Mouse (Mus musculus) forebrain, embryonic 15.5 days (tissue): ENCODE data around the gene Pcdh17. TPM values are rescaled to one million over a fixed set of nuclear protein-coding genes. Genes with fewer than 3 reads are reported as not detected.

Source experiments
- ATAC-seq: fragments of 200-750 bp; cut with Nextera tagmentation; replicated peaks from 2 replicates; pipeline ENCODE4 v1.8.0; 2017; ENCODE audit warnings: mild to moderate bottlenecking, moderate TSS enrichment, moderate library complexity
- H3K27ac ChIP-seq: fragments of 300-500 bp; sonication (generic); replicated peaks from 2 replicates; pipeline ENCODE4 v1.5.1; 2015; ENCODE audit warnings: mild to moderate bottlenecking, inconsistent platforms
- H3K27me3 ChIP-seq: fragments of 300-500 bp; sonication (generic); 2 replicates; pipeline ENCODE4 v1.6.1; 2015; ENCODE audit warnings: inconsistent platforms
- H3K36me3 ChIP-seq: fragments of 300-500 bp; sonication (generic); 2 replicates; pipeline ENCODE4 v1.6.1; 2015; ENCODE audit warnings: mild to moderate bottlenecking, inconsistent platforms
- H3K4me1 ChIP-seq: fragments of 300-500 bp; sonication (generic); 2 replicates; pipeline ENCODE4 v1.6.1; 2015; ENCODE audit warnings: inconsistent platforms
- H3K4me2 ChIP-seq: fragments of 300-500 bp; sonication (generic); replicated peaks from 2 replicates; pipeline ENCODE4 v1.6.1; 2015; ENCODE audit warnings: mild to moderate bottlenecking, inconsistent platforms
- H3K4me3 ChIP-seq: fragments of 300-500 bp; sonication (generic); 2 replicates; pipeline ENCODE4 v1.5.1; 2015; ENCODE audit warnings: mild to moderate bottlenecking, inconsistent platforms
- H3K9ac ChIP-seq: fragments of 300-500 bp; sonication (generic); replicated peaks from 2 replicates; pipeline ENCODE4 v1.6.1; 2015; ENCODE audit warnings: mild to moderate bottlenecking, inconsistent platforms
- H3K9me3 ChIP-seq: fragments of 300-500 bp; sonication (generic); 2 replicates; pipeline ENCODE4 v1.6.1; 2016; ENCODE audit warnings: inconsistent platforms
- WGBS: fragments of 180-500 bp; shearing (Covaris S2); methylation state at CpG from one replicate; pipeline ENCODE4 v1.1.7; 2015; ENCODE audit warnings: mixed read lengths; 5-methylcytosine and 5-hydroxymethylcytosine counted together
- polyA plus RNA-seq: library from polyadenylated mRNA; unstranded; fragments of >200 nt; fragmentation: Nextera tagmentation; extraction: Ambion mirVana; gene quantifications from 2 replicates; pipeline ENCODE4 v1.2.1, GENCODE M21; 2015

Gene Pcdh17
- polyA plus RNA-seq, 1 experiment from 2014 or later = 17.4 TPM

- Histone ChIP-seq H3K9me3 (no peaks in the 10 kb centered on the region), H3K36me3 (no peaks in the 10 kb centered on the region), H3K4me1 (peaks cover 31% of the 10 kb centered on the region), H3K27me3 (0 out of 2 replicates have a peak, but pooled peaks cover 4% of the 10 kb centered on the region), H3K27ac (peak overlapping the region; percentile 84; the same call in 1 of the 2 replicates), H3K4me2 (peak overlapping the region; percentile 98), H3K9ac (peak overlapping the region; percentile 59), H3K4me3 (peak overlapping the region; percentile 65)
- 5% methylated on average over 37 of the region's 37 CpGs for WGBS
- ATAC-seq = no peak
Observed at GRCm38 (mm10) chr14:84446411-84446915, 3.1 kb downstream of the Pcdh17 start.

- H3K4me2 ChIP-seq = peak overlapping the region; percentile 98
- H3K4me3 ChIP-seq = peak overlapping the region; percentile 65
- peaks cover 31% of the 10 kb centered on the region for H3K4me1 ChIP-seq
- no peak overlapping the region for H3K27ac ChIP-seq
- no peaks in the 10 kb centered on the region for H3K9me3 ChIP-seq
- no peak for ATAC-seq
- 5% methylated on average over 45 of the region's 45 CpGs for WGBS
- peak overlapping the region; percentile 59 for H3K9ac ChIP-seq
- 0 out of 2 replicates have a peak, but pooled peaks cover 4% of the 10 kb centered on the region for H3K27me3 ChIP-seq
- H3K36me3 ChIP-seq = no peaks in the 10 kb centered on the region
Observed at GRCm38 (mm10) chr14:84446941-84447641, 3.7 kb downstream of the Pcdh17 start.

GRCm38 (mm10) chr14:84447661-84448380 lies 4.5 kb downstream of the Pcdh17 start:
- Histone ChIP-seq H3K4me2 (peak overlapping the region; percentile 98), H3K9me3 (no peaks in the 10 kb centered on the region), H3K4me3 (peak overlapping the region; percentile 65), H3K27ac (no peak overlapping the region), H3K36me3 (no peaks in the 10 kb centered on the region), H3K27me3 (0 out of 2 replicates have a peak, but pooled peaks cover 4% of the 10 kb centered on the region), H3K9ac (peak overlapping the region; percentile 53), H3K4me1 (peaks cover 31% of the 10 kb centered on the region)
- WGBS = 4% methylated on average over 45 of the region's 45 CpGs
- no peak for ATAC-seq

GRCm38 (mm10) chr14:84448381-84448771 lies 5.0 kb downstream of the Pcdh17 start:
- peak overlapping the region; percentile 65 for H3K4me3 ChIP-seq
- no peak overlapping the region for H3K27ac ChIP-seq
- no peaks in the 10 kb centered on the region for H3K9me3 ChIP-seq
- peak overlapping the region; percentile 53 for H3K9ac ChIP-seq
- H3K27me3 ChIP-seq = 0 out of 2 replicates have a peak, but pooled peaks cover 4% of the 10 kb centered on the region
- peak overlapping the region; percentile 98 for H3K4me2 ChIP-seq
- WGBS = 4% methylated on average over 15 of the region's 15 CpGs
- H3K4me1 ChIP-seq = peaks cover 31% of the 10 kb centered on the region
- H3K36me3 ChIP-seq = no peaks in the 10 kb centered on the region
- ATAC-seq = no peak

- H3K27ac ChIP-seq = no peak overlapping the region
- 81% methylated on average over 4 of the region's 4 CpGs for WGBS
- H3K27me3 ChIP-seq = no peaks in the 10 kb centered on the region
- H3K4me2 ChIP-seq = no peak overlapping the region
- H3K4me3 ChIP-seq = no peak overlapping the region
- H3K9ac ChIP-seq = no peak overlapping the region
- H3K9me3 ChIP-seq = no peaks in the 10 kb centered on the region
- no peaks in the 10 kb centered on the region for H3K36me3 ChIP-seq
- no peak for ATAC-seq
- 0 out of 2 replicates have a peak, but pooled peaks cover 3% of the 10 kb centered on the region for H3K4me1 ChIP-seq
Observed at GRCm38 (mm10) chr14:84454074-84454845, 10.9 kb downstream of the Pcdh17 start.

GRCm38 (mm10) chr14:84475491-84475890 lies 32.1 kb downstream of the Pcdh17 start:
- Histone ChIP-seq H3K9ac (no peak overlapping the region), H3K4me2 (no peak overlapping the region), H3K4me1 (no peaks in the 10 kb centered on the region), H3K27me3 (no peaks in the 10 kb centered on the region), H3K27ac (no peak overlapping the region), H3K4me3 (no peak overlapping the region), H3K9me3 (no peaks in the 10 kb centered on the region), H3K36me3 (no peaks in the 10 kb centered on the region)
- ATAC-seq = no peak
- 74% methylated on average over 1 of the region's 1 CpGs for WGBS

- Histone ChIP-seq H3K9me3 (no peaks in the 10 kb centered on the region), H3K4me1 (no peaks in the 10 kb centered on the region), H3K4me2 (no peak overlapping the region), H3K9ac (no peak overlapping the region), H3K36me3 (no peaks in the 10 kb centered on the region), H3K27me3 (no peaks in the 10 kb centered on the region), H3K4me3 (no peak overlapping the region), H3K27ac (no peak overlapping the region)
- WGBS = 76% methylated on average over 8 of the region's 8 CpGs
- no peak for ATAC-seq
Observed at GRCm38 (mm10) chr14:84476336-84476735, 33.0 kb downstream of the Pcdh17 start.

GRCm38 (mm10) chr14:84476906-84477305 lies 33.5 kb downstream of the Pcdh17 start:
- H3K4me3 ChIP-seq = no peak overlapping the region

GRCm38 (mm10) chr14:84477411-84477810 lies 34.0 kb downstream of the Pcdh17 start:
- H3K9ac ChIP-seq = no peak overlapping the region
- H3K36me3 ChIP-seq = no peaks in the 10 kb centered on the region
- H3K4me3 ChIP-seq = no peak overlapping the region
- H3K27me3 ChIP-seq = no peaks in the 10 kb centered on the region
- no peak for ATAC-seq
- no peaks in the 10 kb centered on the region for H3K4me1 ChIP-seq
- no peak overlapping the region for H3K27ac ChIP-seq
- WGBS = 44% methylated on average over 13 of the region's 13 CpGs
- no peak overlapping the region for H3K4me2 ChIP-seq
- no peaks in the 10 kb centered on the region for H3K9me3 ChIP-seq

More at GRCm38 (mm10) chr14:84476906-84477305, 33.5 kb downstream of the Pcdh17 start:
- no peaks in the 10 kb centered on the region for H3K4me1 ChIP-seq
- ATAC-seq = no peak
- no peak overlapping the region for H3K4me2 ChIP-seq
- no peaks in the 10 kb centered on the region for H3K36me3 ChIP-seq
- no peaks in the 10 kb centered on the region for H3K27me3 ChIP-seq
- 45% methylated on average over 4 of the region's 4 CpGs for WGBS
- H3K9ac ChIP-seq = no peak overlapping the region
- no peaks in the 10 kb centered on the region for H3K9me3 ChIP-seq
- H3K27ac ChIP-seq = no peak overlapping the region

GRCm38 (mm10) chr14:84480546-84480945 lies 37.2 kb downstream of the Pcdh17 start:
- H3K27ac ChIP-seq = no peak overlapping the region
- H3K36me3 ChIP-seq = no peaks in the 10 kb centered on the region
- no peaks in the 10 kb centered on the region for H3K4me1 ChIP-seq
- 79% methylated on average over 6 of the region's 6 CpGs for WGBS
- no peaks in the 10 kb centered on the region for H3K9me3 ChIP-seq
- no peak overlapping the region for H3K4me3 ChIP-seq
- no peak overlapping the region for H3K4me2 ChIP-seq
- H3K9ac ChIP-seq = no peak overlapping the region
- H3K27me3 ChIP-seq = no peaks in the 10 kb centered on the region
- ATAC-seq = no peak

- 85% methylated on average over 4 of the region's 4 CpGs for WGBS
- H3K36me3 ChIP-seq = no peaks in the 10 kb centered on the region
- no peak overlapping the region for H3K4me2 ChIP-seq
- ATAC-seq = no peak
- H3K4me1 ChIP-seq = no peaks in the 10 kb centered on the region
- H3K4me3 ChIP-seq = no peak overlapping the region
- H3K27ac ChIP-seq = no peak overlapping the region
- H3K9me3 ChIP-seq = no peaks in the 10 kb centered on the region
- no peak overlapping the region for H3K9ac ChIP-seq
- no peaks in the 10 kb centered on the region for H3K27me3 ChIP-seq
Observed at GRCm38 (mm10) chr14:84484350-84484749, 41.0 kb downstream of the Pcdh17 start.

GRCm38 (mm10) chr14:84511010-84511409 lies 67.6 kb downstream of the Pcdh17 start:
- ATAC-seq = no peak
- H3K27ac ChIP-seq = no peak overlapping the region
- WGBS = 82% methylated on average over 2 of the region's 2 CpGs
- no peak overlapping the region for H3K4me3 ChIP-seq
- no peaks in the 10 kb centered on the region for H3K27me3 ChIP-seq
- H3K4me2 ChIP-seq = no peak overlapping the region
- H3K4me1 ChIP-seq = no peaks in the 10 kb centered on the region
- no peak overlapping the region for H3K9ac ChIP-seq
- H3K36me3 ChIP-seq = no peaks in the 10 kb centered on the region
- H3K9me3 ChIP-seq = no peaks in the 10 kb centered on the region
